Comparison of ENCODE assay signal across 11 mouse cellular contexts in genomic region chr9:37368860-37369259, GRCm38 (mm10). TPM values are rescaled to one million over a fixed set of nuclear protein-coding genes. Genes with fewer than 3 reads are reported as not detected.
DNase-seq lines count a peak whose midpoint lies in the region; ATAC-seq lines count a peak whose summit lies in the region.
"Had no signal": no experiment of that assay in that cellular context is flagged by ENCODE, and none has a peak within 500 bp of the region (broad histone marks: within the 10 kb centered on the region; RNA-seq: fewer than 3 reads in every experiment).

No protein-coding gene starts in this region.

- H3K9me3 ChIP-seq in midbrain, embryonic 11.5 days (ENCODE audit: control insufficient read depth, low read length), result no peaks in the 10 kb centered on the region
- H3K9me3 ChIP-seq in midbrain, embryonic 13.5 days, result no peaks in the 10 kb centered on the region
- no peaks in the 10 kb centered on the region for H3K9me3 ChIP-seq in stomach, embryonic 16.5 days (replicated peaks; ENCODE audit: control insufficient read depth, low read length)

- H3K27ac ChIP-seq in midbrain, embryonic 11.5 days (ENCODE audit: low read depth, low read length), result no peak overlapping the region
- no peak overlapping the region for H3K27ac ChIP-seq in midbrain, embryonic 13.5 days
- H3K27ac ChIP-seq in stomach, embryonic 16.5 days (ENCODE audit: low read length), result peak overlapping the region; percentile 52; the same call in 1 of the 2 replicates
- H3K27ac ChIP-seq: macrophage had no signal

- H3K27me3 ChIP-seq in midbrain, embryonic 11.5 days (ENCODE audit: control insufficient read depth, insufficient read depth, low read length), result no peaks in the 10 kb centered on the region
- no peaks in the 10 kb centered on the region for H3K27me3 ChIP-seq in midbrain, embryonic 13.5 days
- no peaks in the 10 kb centered on the region for H3K27me3 ChIP-seq in stomach, embryonic 16.5 days (ENCODE audit: control insufficient read depth, insufficient read depth, low read length)

- H3K36me3 ChIP-seq in midbrain, embryonic 11.5 days (ENCODE audit: control insufficient read depth, insufficient read depth, low read length), result no peaks in the 10 kb centered on the region
- H3K36me3 ChIP-seq in midbrain, embryonic 13.5 days, result no peaks in the 10 kb centered on the region
- no peaks in the 10 kb centered on the region for H3K36me3 ChIP-seq in stomach, embryonic 16.5 days (ENCODE audit: control insufficient read depth, insufficient read depth, low read length)

- WGBS in midbrain, embryonic 11.5 days, result 81% methylated on average over 8 of the region's 8 CpGs
- WGBS in midbrain, embryonic 13.5 days, result 85% methylated on average over 8 of the region's 8 CpGs
- WGBS in stomach, embryonic 16.5 days, result 65% methylated on average over 8 of the region's 8 CpGs

- H3K4me1 ChIP-seq in midbrain, embryonic 11.5 days (ENCODE audit: control insufficient read depth, insufficient read depth, low read length), result no peaks in the 10 kb centered on the region
- H3K4me1 ChIP-seq in midbrain, embryonic 13.5 days (replicated peaks), result no peaks in the 10 kb centered on the region
- H3K4me1 ChIP-seq in stomach, embryonic 16.5 days (ENCODE audit: control insufficient read depth, insufficient read depth, low read length), result no peaks in the 10 kb centered on the region

- H3K4me2 ChIP-seq in midbrain, embryonic 11.5 days, result no peak overlapping the region
- H3K4me2 ChIP-seq in midbrain, embryonic 13.5 days (replicated peaks), result no peak overlapping the region
- H3K4me2 ChIP-seq in stomach, embryonic 16.5 days (ENCODE audit: low read depth, low read length), result no peak overlapping the region

- peak; percentile 62 for DNase-seq in midbrain, embryonic 11.5 days (ENCODE audit: low spot score, missing footprints)
- DNase-seq in heart, postnatal 4 days, result peak; percentile 33
- DNase-seq in kidney, postnatal 14 days, result peak; percentile 67
- DNase-seq in spleen, postnatal 14 days (ENCODE audit: low spot score in 2 of 2), result no peak
- DNase-seq in cerebellum, adult 18-20 months, result no peak
- DNase-seq: cerebellum, adult 11 months; right cerebral cortex, postnatal 14 days; thymus, postnatal 4 days had no signal

- no peak overlapping the region for H3K9ac ChIP-seq in midbrain, embryonic 11.5 days (ENCODE audit: low read length)
- H3K9ac ChIP-seq in midbrain, embryonic 13.5 days (replicated peaks), result no peak overlapping the region
- H3K9ac ChIP-seq in stomach, embryonic 16.5 days (ENCODE audit: low read length), result no peak overlapping the region

- no peak for ATAC-seq in midbrain, embryonic 11.5 days (ENCODE audit: low FRiP score)
- no peak for ATAC-seq in midbrain, embryonic 13.5 days
- ATAC-seq in stomach, embryonic 16.5 days (ENCODE audit: insufficient read depth, low FRiP score), result no peak

- H3K4me3 ChIP-seq in midbrain, embryonic 11.5 days (ENCODE audit: low read depth, low read length), result no peak overlapping the region
- no peak overlapping the region for H3K4me3 ChIP-seq in midbrain, embryonic 13.5 days (replicated peaks)
- no peak overlapping the region for H3K4me3 ChIP-seq in stomach, embryonic 16.5 days (replicated peaks; ENCODE audit: low read length)

RNA-seq across cellular contexts. Expression of gene Hepacam, which starts 1.7 kb away (rescaled TPM):
- polyA plus RNA-seq in midbrain, embryonic 11.5 days (2014; fragmentation: Nextera tagmentation; extraction: Ambion mirVana), result not detected in 2 replicates
- 2.2 and 2.5 TPM in 2 replicates for polyA plus RNA-seq in midbrain, embryonic 13.5 days (2015; fragmentation: Nextera tagmentation; extraction: Ambion mirVana)
- total RNA-seq in heart, postnatal 4 days (2021), result not detected
- polyA plus RNA-seq in stomach, embryonic 16.5 days (2015; fragmentation: Nextera tagmentation; extraction: Ambion mirVana), result 0.19 TPM in 1 of 2 replicates, not detected in the other
- polyA plus RNA-seq: macrophage had no signal

RNA-seq across cellular contexts. Expression of gene Ccdc15, which starts 20.6 kb away (rescaled TPM):
- polyA plus RNA-seq in midbrain, embryonic 11.5 days (2014; fragmentation: Nextera tagmentation; extraction: Ambion mirVana), result 8.8 and 9.3 TPM in 2 replicates
- polyA plus RNA-seq in midbrain, embryonic 13.5 days (2015; fragmentation: Nextera tagmentation; extraction: Ambion mirVana), result 10.8 and 10.9 TPM in 2 replicates
- total RNA-seq in heart, postnatal 4 days (2021), result 1 to 10 TPM; 3.6 TPM
- 4.2 and 5.0 TPM in 2 replicates for polyA plus RNA-seq in stomach, embryonic 16.5 days (2015; fragmentation: Nextera tagmentation; extraction: Ambion mirVana)

RNA-seq across cellular contexts. Expression of gene Robo4, which starts 32.8 kb away (rescaled TPM):
- polyA plus RNA-seq in midbrain, embryonic 11.5 days (2014; fragmentation: Nextera tagmentation; extraction: Ambion mirVana), result 5.1 and 5.3 TPM in 2 replicates
- 4.0 and 4.9 TPM in 2 replicates for polyA plus RNA-seq in midbrain, embryonic 13.5 days (2015; fragmentation: Nextera tagmentation; extraction: Ambion mirVana)
- 10 to 100 TPM; 32.6 to 33.2 TPM for total RNA-seq in heart, postnatal 4 days (2021)
- 12.3 and 13.3 TPM in 2 replicates for polyA plus RNA-seq in stomach, embryonic 16.5 days (2015; fragmentation: Nextera tagmentation; extraction: Ambion mirVana)
- polyA plus RNA-seq: macrophage had no signal

Comparison
In these comparisons a context has a peak if more than half of its experiments do, and no peak if none do; other contexts are left out.
1. DNase-seq: peak in midbrain, embryonic 11.5 days (single experiment), heart, postnatal 4 days (single experiment) and kidney, postnatal 14 days (single experiment); none in spleen, postnatal 14 days (0 of 2) and cerebellum, adult 18-20 months (0 of 2).